14 mouse cellular contexts compared by ENCODE assay signal in the genomic region with DNA sequence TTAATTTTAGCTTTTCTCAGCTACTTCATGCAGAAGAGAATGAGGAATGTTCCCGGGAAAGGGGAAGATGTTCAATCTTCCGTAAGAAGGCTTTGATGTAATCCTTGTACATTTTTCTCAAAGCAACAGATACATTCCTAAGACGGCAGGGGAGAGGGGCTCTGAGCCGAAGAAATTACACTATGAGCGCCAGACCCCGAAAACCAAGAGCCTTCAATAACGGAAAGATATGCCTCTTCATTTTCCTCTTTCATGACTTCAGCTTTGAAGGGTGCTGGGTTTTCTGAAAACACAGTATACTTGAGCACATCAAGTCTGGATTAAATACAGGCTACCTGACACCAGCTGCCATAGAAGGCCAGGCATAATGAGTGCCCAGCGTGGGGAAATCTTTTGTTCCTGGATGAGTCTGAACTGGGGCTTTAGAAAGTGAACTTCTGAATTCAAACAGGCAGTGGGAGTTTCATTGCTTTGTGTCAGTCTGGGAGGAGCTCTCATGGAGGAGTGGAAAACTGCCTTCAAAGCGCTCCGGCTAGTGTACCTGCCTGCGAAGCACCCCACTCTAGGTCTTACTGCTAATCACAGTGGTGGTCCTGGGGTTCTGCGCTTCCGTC. TPM values are rescaled to one million over a fixed set of nuclear protein-coding genes. Genes with fewer than 3 reads are reported as not detected.
DNase-seq lines count a peak whose midpoint lies in the region; ATAC-seq lines count a peak whose summit lies in the region.
"Had no signal": no experiment of that assay in that cellular context is flagged by ENCODE, and none has a peak within 500 bp of the region (broad histone marks: within the 10 kb centered on the region; RNA-seq: fewer than 3 reads in every experiment).

No protein-coding gene starts in this region.

- intact Hi-C loops in left cerebral cortex, postnatal 25 days (cut with DNase I), result no loop called here
- intact Hi-C loops in left cerebral cortex, postnatal 4 days (cut with DNase I), result no loop called here

- H3K9me3 ChIP-seq in hindbrain, embryonic 10.5 days, result 0 out of 2 replicates have a peak, but pooled peaks cover 2% of the 10 kb centered on the region
- no peaks in the 10 kb centered on the region for H3K9me3 ChIP-seq in hindbrain, embryonic 11.5 days (ENCODE audit: control insufficient read depth, low read length)
- no peaks in the 10 kb centered on the region for H3K9me3 ChIP-seq in embryonic facial prominence, embryonic 15.5 days (replicated peaks)
- no peaks in the 10 kb centered on the region for H3K9me3 ChIP-seq in stomach, embryonic 15.5 days
- H3K9me3 ChIP-seq: liver, embryonic 15.5 days had no signal

- peaks cover 63% of the 10 kb centered on the region for H3K4me1 ChIP-seq in hindbrain, embryonic 10.5 days (replicated peaks)
- H3K4me1 ChIP-seq in hindbrain, embryonic 11.5 days (replicated peaks; ENCODE audit: control insufficient read depth, insufficient read depth, low read length), result peaks cover 6% of the 10 kb centered on the region
- H3K4me1 ChIP-seq in embryonic facial prominence, embryonic 15.5 days, result peaks cover 62% of the 10 kb centered on the region
- H3K4me1 ChIP-seq in stomach, embryonic 15.5 days, result peaks cover 27% of the 10 kb centered on the region

- no peak overlapping the region for H3K9ac ChIP-seq in hindbrain, embryonic 11.5 days (ENCODE audit: low read depth, low read length)
- no peak overlapping the region for H3K9ac ChIP-seq in embryonic facial prominence, embryonic 15.5 days
- no peak overlapping the region for H3K9ac ChIP-seq in stomach, embryonic 15.5 days
- H3K9ac ChIP-seq: liver, embryonic 15.5 days had no signal

- H3K4me2 ChIP-seq in hindbrain, embryonic 11.5 days (replicated peaks; ENCODE audit: low read depth, low read length), result no peak overlapping the region
- no peak overlapping the region for H3K4me2 ChIP-seq in embryonic facial prominence, embryonic 15.5 days (replicated peaks)
- no peak overlapping the region for H3K4me2 ChIP-seq in stomach, embryonic 15.5 days
- H3K4me2 ChIP-seq: liver, embryonic 15.5 days had no signal

- no peaks in the 10 kb centered on the region for H3K27me3 ChIP-seq in hindbrain, embryonic 10.5 days (ENCODE audit: insufficient read depth, poor library complexity, severe bottlenecking)
- no peaks in the 10 kb centered on the region for H3K27me3 ChIP-seq in hindbrain, embryonic 11.5 days (ENCODE audit: control insufficient read depth, insufficient read depth, low read length)
- no peaks in the 10 kb centered on the region for H3K27me3 ChIP-seq in embryonic facial prominence, embryonic 15.5 days
- H3K27me3 ChIP-seq in stomach, embryonic 15.5 days (replicated peaks), result no peaks in the 10 kb centered on the region
- H3K27me3 ChIP-seq: liver, embryonic 15.5 days had no signal

- 37% methylated on average over 13 of the region's 13 CpGs for WGBS in hindbrain, embryonic 10.5 days
- WGBS in hindbrain, embryonic 11.5 days, result 33% methylated on average over 13 of the region's 13 CpGs
- 44% methylated on average over 13 of the region's 13 CpGs for WGBS in embryonic facial prominence, embryonic 15.5 days
- WGBS in stomach, embryonic 15.5 days, result 54% methylated on average over 13 of the region's 13 CpGs

- no peak for ATAC-seq in hindbrain, embryonic 11.5 days (ENCODE audit: low FRiP score)
- no peak for ATAC-seq in embryonic facial prominence, embryonic 15.5 days (ENCODE audit: insufficient number of reproducible peaks, low FRiP score, low TSS enrichment, low read depth)
- ATAC-seq in stomach, embryonic 15.5 days (ENCODE audit: insufficient read depth, low FRiP score, low read depth), result no peak; the same call in 1 of the 2 replicates

- DNase-seq in hindbrain, embryonic 10.5 days (ENCODE audit: low spot score), result peak; percentile 33
- DNase-seq in hindbrain, embryonic 11.5 days (ENCODE audit: low spot score), result no peak
- peak; percentile 52 for DNase-seq in mesoderm, embryonic 11.5 days (ENCODE audit: low read depth, low spot score)
- no peak for DNase-seq in left cerebral cortex, postnatal 25 days (ENCODE audit: low spot score in 2 of 2)
- no peak for DNase-seq in frontal cortex, postnatal 25 days (ENCODE audit: low spot score in 2 of 2)
- DNase-seq in left cerebral cortex, postnatal 4 days, result no peak
- DNase-seq: adrenal gland, adult 2 months; B cell, adult 2 months; cerebellum, adult 11 months; kidney, adult 2 months; thymus, adult 18-20 months had no signal

- H3K36me3 ChIP-seq in hindbrain, embryonic 10.5 days, result peaks cover 8% of the 10 kb centered on the region; the same call in 1 of the 2 replicates
- H3K36me3 ChIP-seq in hindbrain, embryonic 11.5 days (ENCODE audit: control insufficient read depth, insufficient read depth, low read length), result no peaks in the 10 kb centered on the region
- peaks cover 4% of the 10 kb centered on the region; the same call in 1 of the 2 replicates for H3K36me3 ChIP-seq in embryonic facial prominence, embryonic 15.5 days
- H3K36me3 ChIP-seq in stomach, embryonic 15.5 days, result no peaks in the 10 kb centered on the region
- H3K36me3 ChIP-seq: liver, embryonic 15.5 days had no signal

- peak overlapping the region; percentile 76 for H3K27ac ChIP-seq in hindbrain, embryonic 10.5 days
- H3K27ac ChIP-seq in hindbrain, embryonic 11.5 days (ENCODE audit: low read depth, low read length), result no peak overlapping the region
- peak overlapping the region; percentile 0; the same call in 1 of the 2 replicates for H3K27ac ChIP-seq in embryonic facial prominence, embryonic 15.5 days (replicated peaks)
- peak overlapping the region; percentile 67; the same call in 1 of the 2 replicates for H3K27ac ChIP-seq in stomach, embryonic 15.5 days
- H3K27ac ChIP-seq: liver, embryonic 15.5 days had no signal

- no peak overlapping the region for H3K4me3 ChIP-seq in hindbrain, embryonic 10.5 days
- no peak overlapping the region for H3K4me3 ChIP-seq in hindbrain, embryonic 11.5 days (ENCODE audit: low read depth, low read length)
- H3K4me3 ChIP-seq in embryonic facial prominence, embryonic 15.5 days (replicated peaks), result no peak overlapping the region
- H3K4me3 ChIP-seq in stomach, embryonic 15.5 days (replicated peaks), result no peak overlapping the region
- H3K4me3 ChIP-seq: liver, embryonic 15.5 days had no signal

RNA-seq across cellular contexts. Expression of a gene that starts 16.1 kb away (rescaled TPM):
- polyA plus RNA-seq in hindbrain, embryonic 10.5 days (2016; fragmentation: Nextera tagmentation; extraction: Ambion mirVana), result 45.3 and 46.6 TPM in 2 replicates
- 40.0 and 45.2 TPM in 2 replicates for polyA plus RNA-seq in hindbrain, embryonic 11.5 days (2014; fragmentation: Nextera tagmentation; extraction: Ambion mirVana)
- 72.1 and 74.8 TPM in 2 replicates for polyA plus RNA-seq in embryonic facial prominence, embryonic 15.5 days (2015; fragmentation: Nextera tagmentation; extraction: Ambion mirVana)
- polyA plus RNA-seq in stomach, embryonic 15.5 days (2015; fragmentation: Nextera tagmentation; extraction: Ambion mirVana), result 35.1 and 37.9 TPM in 2 replicates
- total RNA-seq in left cerebral cortex, postnatal 25 days (2021), result 10 to 100 TPM; 10.3 to 11.5 TPM
- 10 to 100 TPM; 12.4 to 15.7 TPM for total RNA-seq in left cerebral cortex, postnatal 4 days (2021)

RNA-seq across cellular contexts. Expression of a gene that starts 23.9 kb away (rescaled TPM):
- 123 and 148 TPM in 2 replicates for polyA plus RNA-seq in hindbrain, embryonic 10.5 days (2016; fragmentation: Nextera tagmentation; extraction: Ambion mirVana)
- polyA plus RNA-seq in hindbrain, embryonic 11.5 days (2014; fragmentation: Nextera tagmentation; extraction: Ambion mirVana), result 113 and 116 TPM in 2 replicates
- 101 and 106 TPM in 2 replicates for polyA plus RNA-seq in embryonic facial prominence, embryonic 15.5 days (2015; fragmentation: Nextera tagmentation; extraction: Ambion mirVana)
- 92.5 and 96.5 TPM in 2 replicates for polyA plus RNA-seq in stomach, embryonic 15.5 days (2015; fragmentation: Nextera tagmentation; extraction: Ambion mirVana)
- total RNA-seq in left cerebral cortex, postnatal 25 days (2021), result 10 to 100 TPM; 36.3 to 37.3 TPM
- total RNA-seq in left cerebral cortex, postnatal 4 days (2021), result 10 to 100 TPM; 34.1 to 38.0 TPM

Comparison
In these comparisons a context has a peak if more than half of its experiments do, and no peak if none do; other contexts are left out.
1. DNase-seq: peak in hindbrain, embryonic 10.5 days (single experiment) and mesoderm, embryonic 11.5 days (single experiment); none in hindbrain, embryonic 11.5 days (single experiment), left cerebral cortex, postnatal 25 days (0 of 2), frontal cortex, postnatal 25 days (0 of 2) and left cerebral cortex, postnatal 4 days (single experiment).